Mouse (Mus musculus) limb, embryonic 11.5 days (tissue): ENCODE data around the gene Rgs5. TPM values are rescaled to one million over a fixed set of nuclear protein-coding genes. Genes with fewer than 3 reads are reported as not detected.

Source experiments
- ATAC-seq: fragments of 200-750 bp; cut with Nextera tagmentation; 2 replicates; pipeline ENCODE4 v1.8.0; 2017; ENCODE audit warnings: low read depth; ENCODE audit not compliant: insufficient number of reproducible peaks, low FRiP score, low TSS enrichment
- DNase-seq: peaks from one replicate; pipeline ENCODE4 v3.0.0-alpha.2; 2015; ENCODE audit warnings: low spot score
- H3K27ac ChIP-seq: fragments of 300-500 bp; sonication (generic); replicated peaks from 2 replicates; pipeline ENCODE4 v1.5.1; 2014; ENCODE audit warnings: low read depth, mild to moderate bottlenecking, low read length
- H3K27me3 ChIP-seq: fragments of 300-500 bp; sonication (generic); 2 replicates; pipeline ENCODE4 v1.6.1; 2014; ENCODE audit warnings: mild to moderate bottlenecking, low read length, mixed read lengths; ENCODE audit not compliant: control insufficient read depth, insufficient read depth
- H3K36me3 ChIP-seq: fragments of 300-500 bp; sonication (generic); 2 replicates; pipeline ENCODE4 v1.6.1; 2014; ENCODE audit warnings: mild to moderate bottlenecking, low read length, moderate library complexity, mixed read lengths; ENCODE audit not compliant: control insufficient read depth, insufficient read depth
- H3K4me1 ChIP-seq: fragments of 300-500 bp; sonication (generic); 2 replicates; pipeline ENCODE4 v1.6.1; 2014; ENCODE audit warnings: low read length, mixed read lengths; ENCODE audit not compliant: control insufficient read depth, insufficient read depth
- H3K4me2 ChIP-seq: fragments of 300-500 bp; sonication (generic); 2 replicates; pipeline ENCODE4 v1.6.1; 2014; ENCODE audit warnings: low read depth, mild to moderate bottlenecking, moderate library complexity; ENCODE audit not compliant: severe bottlenecking
- H3K4me3 ChIP-seq: fragments of 300-500 bp; sonication (generic); 2 replicates; pipeline ENCODE4 v1.5.1; 2014; ENCODE audit warnings: low read depth, low read length
- H3K9ac ChIP-seq: fragments of 300-500 bp; sonication (generic); 2 replicates; pipeline ENCODE4 v1.6.1; 2014; ENCODE audit warnings: mild to moderate bottlenecking, low read length
- H3K9me3 ChIP-seq: fragments of 300-500 bp; sonication (generic); 2 replicates; pipeline ENCODE4 v1.6.1; 2016; ENCODE audit warnings: low read length; ENCODE audit not compliant: control insufficient read depth
- WGBS: fragments of 180-500 bp; shearing (Covaris S2); extraction: QIAGEN DNeasy Blood & Tissue Kit; methylation state at CpG from one replicate; pipeline ENCODE4 v1.1.7; 2014; 5-methylcytosine and 5-hydroxymethylcytosine counted together
- polyA plus RNA-seq: library from polyadenylated mRNA; unstranded; fragments of >200 nt; fragmentation: Nextera tagmentation; extraction: Ambion mirVana; gene quantifications from 2 replicates; pipeline ENCODE4 v1.2.1, GENCODE M21; 2014

Rgs5 gene
- polyA plus RNA-seq, 1 experiment from 2014 or later = 0.53 TPM

DNA sequence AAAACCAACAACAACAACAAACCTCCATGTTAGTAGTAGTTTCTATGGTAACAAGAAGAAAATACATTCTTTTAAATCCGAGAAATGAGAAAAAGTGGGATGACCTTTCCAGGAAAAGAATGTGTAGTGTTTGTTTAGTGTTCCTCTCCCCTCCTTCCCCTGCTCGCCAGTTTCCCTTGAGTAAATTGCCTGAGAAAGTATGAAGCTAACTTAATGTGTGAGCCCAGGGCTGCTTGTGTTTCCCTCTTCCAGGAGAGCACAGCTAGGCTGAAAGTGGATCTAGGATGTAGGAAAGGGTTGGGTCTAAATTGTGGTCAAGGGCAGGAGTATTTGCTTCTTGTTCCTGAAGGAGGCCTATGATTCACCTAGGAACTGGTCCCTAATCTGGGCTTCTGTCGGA, 38.2 kb downstream of the Rgs5 start:
- H3K4me3 ChIP-seq = no peak overlapping the region
- no peak overlapping the region for H3K4me2 ChIP-seq
- no peak for ATAC-seq
- H3K9me3 ChIP-seq = no peaks in the 10 kb centered on the region
- H3K9ac ChIP-seq = no peak overlapping the region
- H3K27ac ChIP-seq = no peak overlapping the region
- DNase-seq = no peak
- no peaks in the 10 kb centered on the region for H3K27me3 ChIP-seq
- 78% methylated on average over 3 of the region's 3 CpGs for WGBS
- H3K36me3 ChIP-seq = no peaks in the 10 kb centered on the region
- no peaks in the 10 kb centered on the region for H3K4me1 ChIP-seq

DNA sequence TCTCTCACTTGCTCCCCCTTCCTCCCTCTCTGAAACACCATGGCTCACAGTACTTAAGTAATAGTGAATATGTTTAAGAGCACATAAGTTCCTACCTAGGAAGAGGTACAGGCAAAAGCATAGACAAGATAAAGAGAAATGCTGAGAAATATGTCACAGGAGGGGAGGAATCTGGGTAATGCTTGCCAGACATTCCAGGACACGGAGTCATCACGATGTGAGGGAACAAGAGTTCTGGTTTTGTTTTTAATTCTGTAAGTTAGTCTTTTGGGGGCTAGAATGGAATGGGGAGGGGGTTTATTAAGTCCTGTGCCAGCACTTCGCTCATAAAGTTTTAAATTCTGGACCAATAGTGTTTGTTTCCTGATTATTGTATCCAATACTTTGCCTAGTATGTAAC, 40.1 kb downstream of the Rgs5 start:
- no peak for DNase-seq
- Histone ChIP-seq H3K4me2 (no peak overlapping the region), H3K9ac (no peak overlapping the region), H3K4me1 (no peaks in the 10 kb centered on the region), H3K4me3 (no peak overlapping the region), H3K9me3 (no peaks in the 10 kb centered on the region), H3K27ac (no peak overlapping the region), H3K27me3 (no peaks in the 10 kb centered on the region), H3K36me3 (no peaks in the 10 kb centered on the region)
- 87% methylated on average over 3 of the region's 3 CpGs for WGBS
- ATAC-seq = no peak

- no peaks in the 10 kb centered on the region for H3K36me3 ChIP-seq
- no peaks in the 10 kb centered on the region for H3K27me3 ChIP-seq
- ATAC-seq (no peak), DNase-seq (no peak)
- no peak overlapping the region for H3K9ac ChIP-seq
- H3K27ac ChIP-seq = no peak overlapping the region
- H3K4me3 ChIP-seq = no peak overlapping the region
- no peaks in the 10 kb centered on the region for H3K9me3 ChIP-seq
- H3K4me2 ChIP-seq = no peak overlapping the region
- 71% methylated on average over 4 of the region's 4 CpGs for WGBS
- no peaks in the 10 kb centered on the region for H3K4me1 ChIP-seq
These were observed 41.9 kb downstream of the Rgs5 start for GRCm38 (mm10) chr1:169697236-169697635.

- no peaks in the 10 kb centered on the region for H3K36me3 ChIP-seq
- no peaks in the 10 kb centered on the region for H3K9me3 ChIP-seq
- ATAC-seq = no peak
- WGBS = 92% methylated on average over 2 of the region's 2 CpGs
- H3K4me1 ChIP-seq = no peaks in the 10 kb centered on the region
- no peak overlapping the region for H3K27ac ChIP-seq
- no peaks in the 10 kb centered on the region for H3K27me3 ChIP-seq
- DNase-seq = no peak
- no peak overlapping the region for H3K4me3 ChIP-seq
- no peak overlapping the region for H3K9ac ChIP-seq
- H3K4me2 ChIP-seq = no peak overlapping the region
These were observed 43.9 kb downstream of the Rgs5 start for GRCm38 (mm10) chr1:169699184-169699583.

- H3K4me2 ChIP-seq = no peak overlapping the region
- no peaks in the 10 kb centered on the region for H3K4me1 ChIP-seq
- ATAC-seq = no peak
- no peak overlapping the region for H3K4me3 ChIP-seq
- no peak overlapping the region for H3K27ac ChIP-seq
- no peak for DNase-seq
- WGBS = 92% methylated on average over 4 of the region's 4 CpGs
- no peaks in the 10 kb centered on the region for H3K27me3 ChIP-seq
- H3K36me3 ChIP-seq = no peaks in the 10 kb centered on the region
- H3K9ac ChIP-seq = no peak overlapping the region
- no peaks in the 10 kb centered on the region for H3K9me3 ChIP-seq
These were observed 49.2 kb downstream of the Rgs5 start for GRCm38 (mm10) chr1:169704395-169705087.

- H3K4me3 ChIP-seq = no peak overlapping the region
- no peak overlapping the region for H3K4me2 ChIP-seq
- H3K9ac ChIP-seq = no peak overlapping the region
- no peaks in the 10 kb centered on the region for H3K4me1 ChIP-seq
- 78% methylated on average over 2 of the region's 2 CpGs for WGBS
- no peaks in the 10 kb centered on the region for H3K36me3 ChIP-seq
- H3K27me3 ChIP-seq = no peaks in the 10 kb centered on the region
- H3K27ac ChIP-seq = no peak overlapping the region
- ATAC-seq = no peak
- H3K9me3 ChIP-seq = no peaks in the 10 kb centered on the region
- DNase-seq = no peak
These were observed 66.5 kb downstream of the Rgs5 start for GRCm38 (mm10) chr1:169721836-169722235.

GRCm38 (mm10) chr1:169726319-169726718, 71.0 kb downstream of the Rgs5 start:
- no peak overlapping the region for H3K9ac ChIP-seq
- DNase-seq = no peak
- no peak overlapping the region for H3K27ac ChIP-seq
- H3K9me3 ChIP-seq = no peaks in the 10 kb centered on the region
- 73% methylated on average over 3 of the region's 3 CpGs for WGBS
- no peaks in the 10 kb centered on the region for H3K27me3 ChIP-seq
- ATAC-seq = no peak
- no peaks in the 10 kb centered on the region for H3K4me1 ChIP-seq
- no peak overlapping the region for H3K4me2 ChIP-seq
- no peaks in the 10 kb centered on the region for H3K36me3 ChIP-seq
- H3K4me3 ChIP-seq = no peak overlapping the region

DNA sequence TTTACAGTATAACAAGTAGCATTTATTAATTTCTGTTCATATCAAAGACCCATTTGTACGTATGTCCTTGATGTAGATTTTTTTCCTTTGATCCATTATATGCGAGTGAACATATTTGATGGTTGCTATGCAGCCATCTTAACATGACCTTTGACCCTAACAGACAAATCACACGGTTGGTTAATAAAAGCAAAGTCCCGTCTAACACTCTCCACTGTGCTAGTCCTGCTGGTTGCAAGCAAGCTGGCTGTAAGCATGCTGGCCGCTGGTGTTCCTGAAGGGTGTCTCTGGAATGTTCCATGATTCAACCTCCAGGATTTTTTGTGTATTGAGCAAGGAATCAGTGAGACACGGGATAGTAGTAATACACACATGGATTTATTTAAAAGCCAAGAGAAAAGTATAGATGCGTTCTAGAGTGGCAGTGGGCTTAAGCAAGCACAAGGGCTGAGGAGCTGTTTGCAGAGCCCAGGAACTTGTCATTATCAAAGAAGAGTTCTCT, 75.3 kb downstream of the Rgs5 start:
- Histone ChIP-seq H3K36me3 (no peaks in the 10 kb centered on the region), H3K4me3 (no peak overlapping the region), H3K27me3 (no peaks in the 10 kb centered on the region), H3K9me3 (no peaks in the 10 kb centered on the region), H3K27ac (no peak overlapping the region), H3K9ac (no peak overlapping the region), H3K4me2 (no peak overlapping the region), H3K4me1 (no peaks in the 10 kb centered on the region)
- DNase-seq (no peak), ATAC-seq (no peak)
- 77% methylated on average over 7 of the region's 7 CpGs for WGBS

DNA sequence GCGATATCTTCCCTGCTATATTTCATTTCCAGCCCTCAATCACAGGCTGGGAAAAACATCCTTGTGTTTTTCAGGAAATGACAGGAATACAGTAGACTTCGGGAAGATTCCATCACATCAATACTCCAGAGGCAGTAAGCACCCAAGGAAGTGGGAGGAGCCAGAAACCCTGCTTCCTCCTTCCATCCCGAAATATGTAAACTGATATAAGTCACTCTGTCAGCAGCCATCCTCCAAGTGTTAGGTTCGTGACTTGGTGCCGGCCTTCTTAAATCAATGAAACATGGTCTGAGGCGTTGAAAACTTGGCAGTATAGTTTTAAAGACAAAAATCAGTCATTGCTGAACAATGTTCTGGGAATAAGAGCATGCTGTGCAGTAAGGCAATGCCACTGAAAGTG, 80.8 kb downstream of the Rgs5 start:
- no peak overlapping the region for H3K9ac ChIP-seq
- no peak for ATAC-seq
- H3K36me3 ChIP-seq = no peaks in the 10 kb centered on the region
- no peaks in the 10 kb centered on the region for H3K27me3 ChIP-seq
- no peaks in the 10 kb centered on the region for H3K9me3 ChIP-seq
- no peaks in the 10 kb centered on the region for H3K4me1 ChIP-seq
- no peak overlapping the region for H3K27ac ChIP-seq
- no peak overlapping the region for H3K4me3 ChIP-seq
- WGBS = 75% methylated on average over 6 of the region's 6 CpGs
- DNase-seq = no peak
- H3K4me2 ChIP-seq = no peak overlapping the region
